Mouse (Mus musculus): ENCODE data around the gene Akr1c18.

Gene Akr1c18

DNA sequence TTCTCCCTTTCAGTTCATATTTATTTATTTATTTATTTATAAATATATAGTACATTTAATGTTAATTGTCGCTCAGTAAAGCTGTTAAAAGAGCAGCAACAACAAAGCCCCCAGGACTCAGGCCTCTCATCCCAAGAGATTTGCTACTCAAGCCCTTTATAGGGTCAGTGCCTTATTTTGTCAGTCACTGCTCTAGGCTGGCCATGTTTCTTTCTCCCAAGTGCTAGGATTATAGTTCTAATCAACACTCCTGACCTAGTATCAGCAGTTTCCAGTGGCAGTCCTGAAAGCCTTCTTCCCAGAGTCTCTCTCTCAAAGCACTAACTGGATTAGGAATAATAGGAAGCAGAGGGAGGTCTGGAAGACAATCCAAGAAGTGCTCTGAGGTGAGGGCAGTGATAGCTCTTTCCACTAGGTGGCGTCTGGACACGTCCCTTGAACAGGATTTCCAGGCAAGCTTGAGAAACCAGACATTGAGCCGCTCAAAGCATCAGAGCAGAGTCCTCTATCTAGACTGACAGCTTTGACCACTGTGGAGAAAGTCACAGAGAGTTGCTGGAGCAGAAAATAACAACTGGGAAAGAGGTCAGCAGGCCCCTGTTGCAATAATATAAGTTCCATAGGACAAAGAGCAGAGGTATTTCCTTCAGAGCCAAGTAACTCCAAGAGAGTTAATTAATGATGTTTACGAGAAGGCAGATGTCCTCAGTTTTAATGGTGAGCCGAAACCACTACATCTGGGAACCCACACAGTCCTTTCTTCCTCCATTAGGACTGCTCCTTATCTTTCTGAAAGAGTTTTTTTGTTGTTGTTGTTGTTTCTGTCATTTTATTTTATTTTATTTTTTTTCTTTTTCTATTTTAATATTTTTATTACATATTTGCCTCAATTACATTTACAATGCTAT lies 39.9 kb downstream of the Akr1c18 start:
- in situ Hi-C loops (cut with MseI, MboI) = no loop called here

DNA sequence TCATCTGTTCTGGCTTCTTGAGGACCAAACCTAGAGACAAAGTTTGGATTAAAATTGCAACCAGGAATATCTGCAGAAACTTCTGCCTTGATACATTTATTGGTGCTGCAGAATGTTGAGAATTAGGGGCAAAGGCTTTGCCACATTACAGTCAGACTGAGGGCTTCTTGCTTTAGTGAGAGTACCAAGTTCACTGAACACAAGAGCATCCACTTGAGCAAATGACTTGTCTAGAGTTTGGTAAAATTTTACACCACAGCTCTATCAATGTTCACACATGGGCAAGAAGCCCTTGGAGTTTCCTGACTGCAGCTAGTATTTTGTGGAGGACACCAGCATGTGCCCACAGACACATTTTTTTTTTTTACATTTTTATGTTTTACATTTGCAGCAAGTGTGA lies 47.7 kb downstream of the Akr1c18 start:
- in situ Hi-C loops (cut with MseI, MboI) = no loop called here

DNA sequence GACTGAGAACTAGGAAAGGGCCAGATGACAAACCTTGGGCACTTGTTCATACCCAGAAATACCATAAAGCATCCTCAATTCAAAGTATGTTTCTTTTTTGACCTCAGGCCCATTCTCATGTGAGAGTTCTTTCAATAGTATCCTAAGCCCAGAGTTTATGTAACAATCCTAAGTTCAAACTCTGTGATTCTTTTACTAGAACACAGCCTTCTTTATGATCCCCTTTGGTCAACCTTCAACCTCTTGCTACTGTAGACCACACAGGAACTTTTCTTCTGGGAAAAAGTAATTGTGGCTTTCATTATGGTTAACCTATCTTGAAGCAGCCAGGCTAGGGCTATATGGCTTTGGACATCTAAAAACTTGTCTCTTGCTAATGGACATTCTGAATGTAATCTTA lies 48.8 kb downstream of the Akr1c18 start:
- in situ Hi-C loops (cut with MseI, MboI) = no loop called here
